Mouse (Mus musculus) spleen, adult 2 months (tissue): Measurements from ENCODE around the gene Vps72. TPM values are rescaled to one million over a fixed set of nuclear protein-coding genes. Genes with fewer than 3 reads are reported as not detected.

Source experiments
- DNase-seq, 2 experiments: peaks; one replicate each; pipeline versions ENCODE4 v3.0.0 to v3.0.0-alpha.2; 2012 to 2021; ENCODE audit warnings: low spot score in 2 of 2, low read depth in 1 of 2
- H3K27ac ChIP-seq: fragments of 200-500 bp; 2 replicates; pipeline ENCODE4 v1.5.1; 2012; ENCODE audit warnings: low read length, inconsistent platforms; ENCODE audit not compliant: insufficient read depth
- H3K27me3 ChIP-seq: fragments of 200-500 bp; 2 replicates; pipeline ENCODE4 v1.6.1; 2012; ENCODE audit warnings: mild to moderate bottlenecking, moderate library complexity, low read length, inconsistent platforms; ENCODE audit not compliant: control insufficient read depth, insufficient read depth
- H3K36me3 ChIP-seq: fragments of 200-500 bp; 2 replicates; pipeline ENCODE4 v1.6.1; 2012; ENCODE audit warnings: mild to moderate bottlenecking, low read length, inconsistent platforms; ENCODE audit not compliant: control insufficient read depth, insufficient read depth
- H3K4me1 ChIP-seq: fragments of 200-500 bp; 2 replicates; pipeline ENCODE4 v1.6.1; 2011; ENCODE audit warnings: inconsistent platforms; ENCODE audit not compliant: control insufficient read depth, insufficient read depth, insufficient read length
- H3K4me3 ChIP-seq: fragments of 200-500 bp; 2 replicates; pipeline ENCODE4 v1.5.1; 2011; ENCODE audit warnings: mild to moderate bottlenecking, inconsistent platforms; ENCODE audit not compliant: insufficient read depth, insufficient read length; ENCODE audit errors: extremely low read depth
- CTCF ChIP-seq: fragments of 200-500 bp; IDR thresholded peaks from 2 replicates; pipeline ENCODE4 v1.5.1; 2011; ENCODE audit warnings: mild to moderate bottlenecking, inconsistent platforms; ENCODE audit not compliant: insufficient read depth, insufficient read length, insufficient replicate concordance; ENCODE audit errors: extremely low read depth
- POLR2A ChIP-seq: fragments of 200-500 bp; IDR thresholded peaks from 2 replicates; pipeline ENCODE4 v1.6.1; 2011; ENCODE audit warnings: low read depth, low read length, inconsistent platforms
- WGBS: fragments of 180-500 bp; shearing (Covaris S2); methylation state at CpG from one replicate; pipeline ENCODE4 v1.1.7; 2018; 5-methylcytosine and 5-hydroxymethylcytosine counted together
- polyA plus RNA-seq: library from polyadenylated mRNA; depleted of rRNA; stranded (reverse); fragments of >200 nt; gene quantifications from 2 replicates; pipeline ENCODE4 v1.2.3, GENCODE M21; 2012; rRNA removed

Gene Vps72
- polyA plus RNA-seq, 1 experiment, result 36.3 TPM

DNA sequence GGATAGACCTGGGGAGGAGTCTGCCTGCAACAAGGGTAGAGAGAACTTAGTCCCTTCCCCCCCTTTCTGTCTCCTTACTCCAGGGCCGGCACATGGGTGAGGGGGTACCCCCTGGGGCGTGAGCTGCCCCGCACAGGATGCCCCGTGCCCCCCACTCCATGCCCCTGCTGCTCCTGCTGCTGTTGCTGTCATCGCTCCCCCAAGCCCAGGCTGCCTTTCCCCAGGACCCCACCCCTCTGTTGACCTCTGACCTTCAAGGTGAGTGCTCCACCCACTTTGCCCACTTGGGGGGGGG lies 53.4 kb downstream of the Vps72 start:
- peaks cover 7% of the 10 kb centered on the region; the same call in 1 of the 2 replicates for H3K4me1 ChIP-seq
- DNase-seq, result no peak
- H3K36me3 ChIP-seq, result no peaks in the 10 kb centered on the region
- H3K27ac ChIP-seq, result no peak overlapping the region
- TF ChIP-seq CTCF, result no peak
- no peak for TF ChIP-seq POLR2A
- H3K4me3 ChIP-seq, result no peak overlapping the region
- peaks cover 10% of the 10 kb centered on the region for H3K27me3 ChIP-seq
- WGBS, result 91% methylated on average over 5 of the region's 5 CpGs

DNA sequence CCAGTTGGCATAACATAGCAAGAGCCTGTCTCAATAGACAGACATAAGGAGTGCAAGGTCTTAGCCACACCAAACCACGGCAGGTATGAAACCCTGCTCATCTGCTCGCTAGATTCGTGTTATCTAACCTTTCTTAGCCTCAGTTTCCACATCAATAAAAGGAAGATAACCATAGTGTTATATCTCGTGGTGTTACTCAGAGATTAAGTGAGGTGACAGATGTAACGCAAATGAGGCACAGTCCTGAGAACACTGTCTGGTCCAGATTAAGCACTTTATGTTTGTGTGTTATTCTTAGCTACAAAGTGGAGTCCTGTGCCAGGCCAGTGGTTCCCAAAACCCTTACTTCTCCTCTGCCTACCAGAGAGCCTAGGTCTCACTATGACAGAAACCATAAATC lies 54.0 kb downstream of the Vps72 start:
- 58% methylated on average over 5 of the region's 5 CpGs for WGBS
- no peak for DNase-seq
- TF ChIP-seq CTCF, result no peak
- no peak for TF ChIP-seq POLR2A
- Histone ChIP-seq H3K4me1 (peaks cover 3% of the 10 kb centered on the region; the same call in 1 of the 2 replicates), H3K27ac (no peak overlapping the region), H3K4me3 (no peak overlapping the region), H3K27me3 (peaks cover 10% of the 10 kb centered on the region), H3K36me3 (no peaks in the 10 kb centered on the region)

DNA sequence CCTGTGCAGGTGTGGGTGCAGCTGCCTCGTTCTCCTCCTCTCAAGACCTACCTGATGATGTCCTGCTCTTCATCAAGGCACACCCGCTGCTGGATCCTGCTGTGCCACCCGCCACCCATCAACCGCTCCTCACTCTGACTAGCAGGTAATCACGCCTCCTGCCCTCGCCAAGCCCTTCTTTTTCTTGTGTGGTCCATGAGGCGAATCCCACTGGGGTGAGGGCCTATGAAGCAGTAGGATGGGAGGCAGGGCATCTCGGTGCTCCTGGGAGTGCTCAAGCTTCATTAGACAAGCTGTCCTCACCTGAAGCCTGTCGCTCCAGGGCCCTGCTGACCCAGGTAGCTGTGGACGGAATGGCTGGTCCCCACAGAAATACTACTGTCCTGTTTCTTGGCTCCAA lies 59.2 kb downstream of the Vps72 start:
- Histone ChIP-seq H3K27ac (no peak overlapping the region), H3K4me1 (peaks cover 7% of the 10 kb centered on the region), H3K4me3 (no peak overlapping the region), H3K27me3 (peaks cover 14% of the 10 kb centered on the region), H3K36me3 (no peaks in the 10 kb centered on the region)
- DNase-seq, result no peak
- no peak for TF ChIP-seq POLR2A
- no peak for TF ChIP-seq CTCF
- 92% methylated on average over 10 of the region's 10 CpGs for WGBS

DNA sequence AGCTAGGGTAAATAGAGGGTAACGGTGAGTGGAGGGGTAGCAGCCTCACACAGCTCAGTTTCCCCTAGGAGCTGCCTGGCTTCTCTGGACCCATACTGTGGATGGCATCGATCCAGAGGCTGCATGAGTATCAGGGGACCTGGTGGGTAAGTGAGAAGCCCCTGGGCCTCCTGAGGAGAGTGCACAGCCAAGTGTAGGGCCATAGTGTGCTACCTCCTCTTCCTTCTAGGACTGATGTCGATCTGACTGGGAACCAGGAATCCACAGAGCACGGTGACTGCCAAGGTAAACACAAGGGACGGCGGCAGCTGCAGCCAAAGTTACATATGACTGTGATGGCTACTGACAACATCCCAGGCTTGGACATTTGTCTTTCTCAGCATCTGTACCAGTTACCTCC lies 60.3 kb downstream of the Vps72 start:
- no peaks in the 10 kb centered on the region for H3K36me3 ChIP-seq
- no peak for TF ChIP-seq CTCF
- no peak for TF ChIP-seq POLR2A
- H3K27ac ChIP-seq, result no peak overlapping the region
- H3K4me3 ChIP-seq, result no peak overlapping the region
- H3K4me1 ChIP-seq, result peaks cover 7% of the 10 kb centered on the region
- DNase-seq, result no peak
- 95% methylated on average over 6 of the region's 6 CpGs for WGBS
- peaks cover 14% of the 10 kb centered on the region for H3K27me3 ChIP-seq

Other genes with a start within 250 kb of the Vps72 start
- gene Psmb4, start 224.1 kb upstream of the Vps72 start, polyA plus RNA-seq, result 117 and 140 TPM in 2 replicates
- 34.9 and 35.4 TPM in 2 replicates for gene Selenbp1, start 178.0 kb upstream of the Vps72 start, polyA plus RNA-seq
- gene Rfx5, start 156.9 kb upstream of the Vps72 start, polyA plus RNA-seq, result 23.9 and 26.4 TPM in 2 replicates
- gene Pi4kb, start 136.3 kb upstream of the Vps72 start, polyA plus RNA-seq, result 30.2 and 31.7 TPM in 2 replicates
- gene Zfp687, start 95.6 kb upstream of the Vps72 start, polyA plus RNA-seq, result 18.5 and 21.0 TPM in 2 replicates
- gene Psmd4, start 68.4 kb upstream of the Vps72 start, polyA plus RNA-seq, result 90.5 and 108 TPM in 2 replicates
- gene Pip5k1a, start 4.1 kb upstream of the Vps72 start, polyA plus RNA-seq, result 14.1 and 14.4 TPM in 2 replicates
- 0.69 and 0.91 TPM in 2 replicates for gene Tmod4, start 13.5 kb downstream of the Vps72 start, polyA plus RNA-seq
- 25.2 and 29.4 TPM in 2 replicates for gene Scnm1, start 23.0 kb downstream of the Vps72 start, polyA plus RNA-seq
- gene Lysmd1, start 23.1 kb downstream of the Vps72 start, polyA plus RNA-seq, result 4.7 and 5.3 TPM in 2 replicates
- 89.1 and 132 TPM in 2 replicates for gene Tnfaip8l2, start 31.3 kb downstream of the Vps72 start, polyA plus RNA-seq
- 2.2 TPM in 2 replicates for gene Sema6c, start 49.4 kb downstream of the Vps72 start, polyA plus RNA-seq
- gene Gabpb2, start 106.9 kb downstream of the Vps72 start, polyA plus RNA-seq, result 17.0 and 17.1 TPM in 2 replicates
- gene Cdc42se1, start 117.7 kb downstream of the Vps72 start, polyA plus RNA-seq, result 91.5 and 94.1 TPM in 2 replicates
- gene Mllt11, start 121.1 kb downstream of the Vps72 start, polyA plus RNA-seq, result 15.5 and 16.2 TPM in 2 replicates
- 0.18 and 0.52 TPM in 2 replicates for gene Gm128, start 130.6 kb downstream of the Vps72 start, polyA plus RNA-seq
- gene Bnipl, start 140.2 kb downstream of the Vps72 start, polyA plus RNA-seq, result 0.07 TPM in 1 of 2 replicates, not detected in the other
- gene Mindy1, start 170.3 kb downstream of the Vps72 start, polyA plus RNA-seq, result 44.8 and 51.0 TPM in 2 replicates
- 7.7 and 8.9 TPM in 2 replicates for gene Prune1, start 171.1 kb downstream of the Vps72 start, polyA plus RNA-seq
- 2.6 and 2.7 TPM in 2 replicates for gene Anxa9, start 196.2 kb downstream of the Vps72 start, polyA plus RNA-seq
- gene Cers2, start 203.8 kb downstream of the Vps72 start, polyA plus RNA-seq, result 95.7 and 101 TPM in 2 replicates
- 9.4 and 10.4 TPM in 2 replicates for gene Setdb1, start 246.2 kb downstream of the Vps72 start, polyA plus RNA-seq